Mouse (Mus musculus) neural tube, embryonic 15.5 days (tissue): ENCODE results near the gene Bglap2. TPM values are rescaled to one million over a fixed set of nuclear protein-coding genes. Genes with fewer than 3 reads are reported as not detected.
"Not testable (repeated sequence)": the region's sequence is repeated elsewhere in the genome, so short reads cannot be mapped to it uniquely, and the experiment has no call there.

Experiments
- ATAC-seq: fragments of 200-750 bp; cut with Nextera tagmentation; 2 replicates; pipeline ENCODE4 v1.8.0; 2017; ENCODE audit warnings: mild to moderate bottlenecking, moderate TSS enrichment, moderate library complexity; ENCODE audit not compliant: low FRiP score
- H3K27ac ChIP-seq: fragments of 300-500 bp; sonication (generic); replicated peaks from 2 replicates; pipeline ENCODE4 v1.5.1; 2015; ENCODE audit warnings: mild to moderate bottlenecking, inconsistent platforms
- H3K27me3 ChIP-seq: fragments of 300-500 bp; sonication (generic); replicated peaks from 2 replicates; pipeline ENCODE4 v1.6.1; 2015; ENCODE audit warnings: inconsistent platforms
- H3K36me3 ChIP-seq: fragments of 300-500 bp; sonication (generic); 2 replicates; pipeline ENCODE4 v1.6.1; 2015; ENCODE audit warnings: inconsistent platforms
- H3K4me1 ChIP-seq: fragments of 300-500 bp; sonication (generic); 2 replicates; pipeline ENCODE4 v1.6.1; 2015; ENCODE audit warnings: inconsistent platforms
- H3K4me2 ChIP-seq: fragments of 300-500 bp; sonication (generic); 2 replicates; pipeline ENCODE4 v1.6.1; 2015; ENCODE audit warnings: inconsistent platforms, mild to moderate bottlenecking, moderate library complexity
- H3K4me3 ChIP-seq: fragments of 300-500 bp; sonication (generic); replicated peaks from 2 replicates; pipeline ENCODE4 v1.5.1; 2015; ENCODE audit warnings: mild to moderate bottlenecking, inconsistent platforms
- H3K9ac ChIP-seq: fragments of 300-500 bp; sonication (generic); replicated peaks from 2 replicates; pipeline ENCODE4 v1.6.1; 2015; ENCODE audit warnings: mild to moderate bottlenecking, inconsistent platforms
- H3K9me3 ChIP-seq: fragments of 300-500 bp; sonication (generic); replicated peaks from 2 replicates; pipeline ENCODE4 v1.6.1; 2016; ENCODE audit warnings: inconsistent platforms
- WGBS: fragments of 180-500 bp; shearing (Covaris S2); methylation state at CpG from one replicate; pipeline ENCODE4 v1.1.7; 2015; ENCODE audit warnings: mixed read lengths; 5-methylcytosine and 5-hydroxymethylcytosine counted together
- polyA plus RNA-seq: library from polyadenylated mRNA; unstranded; fragments of >200 nt; fragmentation: Nextera tagmentation; extraction: Ambion mirVana; gene quantifications from 2 replicates; pipeline ENCODE4 v1.2.1, GENCODE M21; 2015

The Bglap2 gene
- polyA plus RNA-seq, 1 experiment from 2014 or later: not detected

DNA sequence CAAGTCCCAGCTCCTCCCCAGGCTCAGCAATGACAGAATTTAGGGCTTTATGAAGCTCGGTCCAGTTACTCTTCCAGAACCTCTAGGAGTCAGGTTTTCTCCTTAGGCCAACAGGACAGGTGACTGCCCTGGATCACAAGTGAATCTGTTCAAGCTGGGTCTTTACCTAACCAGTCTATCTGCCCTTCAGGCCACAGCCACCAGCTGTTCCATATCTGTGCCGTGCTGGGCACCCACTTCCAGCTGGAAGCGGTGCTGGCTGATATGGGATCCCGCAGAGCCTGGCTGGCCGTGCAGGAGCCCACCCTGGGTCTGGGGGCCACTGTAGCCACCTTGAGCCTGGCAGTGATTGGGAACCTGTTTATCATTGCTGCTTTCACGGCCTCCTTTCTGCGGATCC is 3.9 kb upstream of the Bglap2 start:
- not testable (repeated sequence) for H3K4me3 ChIP-seq, H3K27ac ChIP-seq, H3K36me3 ChIP-seq, H3K4me1 ChIP-seq, H3K27me3 ChIP-seq, H3K9ac ChIP-seq, H3K9me3 ChIP-seq
- 27% methylated on average over 3 of the region's 7 CpGs for WGBS
- peak; percentile 53 for ATAC-seq
- peak overlapping the region; percentile 54 for H3K4me2 ChIP-seq

DNA sequence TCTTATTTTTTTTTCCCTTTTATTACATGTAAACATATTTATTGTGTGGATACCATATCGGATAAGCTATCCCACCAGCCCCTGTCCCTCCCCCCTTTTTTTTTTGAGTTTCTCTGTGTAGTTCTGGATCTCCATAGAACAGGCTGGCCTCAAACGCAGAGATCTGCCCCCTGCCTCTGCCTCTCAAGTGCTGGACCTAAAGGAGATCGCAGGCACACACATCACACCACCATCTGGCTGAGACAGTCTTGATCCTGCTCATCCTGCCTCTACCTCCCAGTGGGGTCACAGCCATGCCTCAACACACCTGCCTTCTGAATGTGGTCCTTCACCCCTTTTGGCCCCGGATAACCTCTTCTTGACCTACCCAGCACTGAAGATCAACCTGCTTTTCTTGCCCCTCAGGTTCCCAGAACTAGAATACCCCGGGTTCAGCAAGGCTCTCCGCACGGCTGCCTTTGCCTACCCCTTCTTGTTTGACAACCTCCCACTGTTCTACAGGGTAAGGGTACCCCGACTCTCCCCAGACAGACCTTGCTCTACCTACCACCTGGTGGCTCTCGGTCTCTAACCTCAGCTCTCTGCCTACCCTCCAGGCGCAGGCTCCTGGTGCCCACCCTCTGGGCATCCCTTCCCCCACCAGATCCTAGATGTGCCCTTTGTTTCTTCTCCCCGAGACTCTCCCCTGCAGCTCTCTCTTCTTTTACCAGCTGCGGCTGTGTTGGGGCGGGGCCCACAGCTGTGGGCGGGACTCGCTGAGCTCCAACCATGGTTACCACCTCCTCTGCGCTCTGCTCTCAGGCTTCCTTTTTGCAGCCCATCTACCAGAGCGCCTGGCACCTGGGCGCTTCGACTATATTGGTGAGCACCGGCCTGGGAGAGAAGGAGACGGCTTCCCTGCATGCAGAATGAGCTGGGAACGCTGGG is 3.2 kb upstream of the Bglap2 start:
- H3K4me2 ChIP-seq: peak overlapping the region; percentile 54
- not testable (repeated sequence) for H3K4me1 ChIP-seq, H3K9ac ChIP-seq, H3K9me3 ChIP-seq, H3K27me3 ChIP-seq, H3K36me3 ChIP-seq
- ATAC-seq: peak; percentile 92
- 4% methylated on average over 19 of the region's 22 CpGs for WGBS
- peak overlapping the region; percentile 25 for H3K4me3 ChIP-seq
- H3K27ac ChIP-seq: peak overlapping the region; percentile 63

DNA sequence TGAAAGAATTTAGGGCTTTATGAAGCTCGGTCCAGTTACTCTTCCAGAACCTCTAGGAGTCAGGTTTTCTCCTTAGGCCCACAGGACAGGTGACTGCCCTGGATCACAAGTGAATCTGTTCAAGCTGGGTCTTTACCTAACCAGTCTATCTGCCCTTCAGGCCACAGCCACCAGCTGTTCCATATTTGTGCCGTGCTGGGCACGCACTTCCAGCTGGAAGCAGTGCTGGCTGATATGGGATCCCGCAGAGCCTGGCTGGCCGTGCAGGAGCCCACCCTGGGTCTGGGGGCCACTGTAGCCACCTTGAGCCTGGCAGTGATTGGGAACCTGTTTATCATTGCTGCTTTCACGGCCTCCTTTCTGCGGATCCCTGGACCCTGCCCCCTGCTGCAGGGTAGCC is 1.9 kb downstream of the Bglap2 start:
- not testable (repeated sequence) for H3K36me3 ChIP-seq, H3K9ac ChIP-seq, H3K4me3 ChIP-seq, H3K27me3 ChIP-seq, H3K4me1 ChIP-seq, H3K9me3 ChIP-seq
- peak; percentile 37; the same call in 1 of the 2 replicates for ATAC-seq
- Histone ChIP-seq H3K4me2 (peak overlapping the region; percentile 46), H3K27ac (peak overlapping the region; percentile 61; the same call in 1 of the 2 replicates)
- WGBS: 24% methylated on average over 7 of the region's 7 CpGs

DNA sequence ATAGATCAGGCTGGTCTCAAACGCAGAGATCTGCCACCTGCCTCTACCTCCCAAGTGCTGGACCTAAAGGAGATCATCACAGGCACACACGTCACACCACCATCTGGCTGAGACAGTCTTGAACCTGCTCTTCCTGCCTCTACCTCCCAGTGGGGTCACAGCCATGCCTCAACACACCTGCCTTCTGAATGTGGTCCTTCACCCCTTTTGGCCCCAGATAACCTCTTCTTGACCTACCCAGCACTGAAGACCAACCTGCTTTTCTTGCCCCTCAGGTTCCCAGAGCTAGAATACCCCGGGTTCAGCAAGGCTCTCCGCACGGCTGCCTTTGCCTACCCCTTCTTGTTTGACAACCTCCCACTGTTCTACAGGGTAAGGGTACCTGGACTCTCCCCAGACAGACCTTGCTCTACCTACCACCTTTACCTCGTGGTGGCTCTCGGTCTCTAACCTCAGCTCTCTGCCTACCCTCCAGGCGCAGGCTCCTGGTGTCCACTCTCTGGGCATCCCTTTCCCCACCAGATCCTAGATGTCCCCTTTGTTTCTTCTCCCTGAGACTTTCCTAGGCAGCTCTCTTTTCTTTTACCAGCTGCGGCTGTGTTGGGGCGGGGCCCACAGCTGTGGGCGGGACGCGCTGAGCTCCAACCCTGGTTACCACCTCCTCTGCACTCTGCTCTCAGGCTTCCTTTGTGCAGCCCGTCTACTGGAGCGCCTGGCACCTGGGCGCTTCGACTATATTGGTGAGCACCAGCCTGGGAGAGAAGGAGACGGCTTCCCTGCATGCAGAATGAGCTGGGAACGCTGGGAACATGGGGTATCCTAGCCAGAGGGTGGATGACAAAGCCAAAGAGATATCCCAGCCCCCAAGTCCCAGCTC is 2.5 kb downstream of the Bglap2 start:
- peak overlapping the region; percentile 61; the same call in 1 of the 2 replicates for H3K27ac ChIP-seq
- H3K27me3 ChIP-seq, H3K4me3 ChIP-seq, H3K9me3 ChIP-seq, H3K36me3 ChIP-seq, H3K4me1 ChIP-seq, H3K9ac ChIP-seq: not testable (repeated sequence)
- ATAC-seq: peak; percentile 91
- H3K4me2 ChIP-seq: peak overlapping the region; percentile 46
- whole genome bisulfite sequencing: 11% methylated on average over 19 of the region's 19 CpGs

DNA sequence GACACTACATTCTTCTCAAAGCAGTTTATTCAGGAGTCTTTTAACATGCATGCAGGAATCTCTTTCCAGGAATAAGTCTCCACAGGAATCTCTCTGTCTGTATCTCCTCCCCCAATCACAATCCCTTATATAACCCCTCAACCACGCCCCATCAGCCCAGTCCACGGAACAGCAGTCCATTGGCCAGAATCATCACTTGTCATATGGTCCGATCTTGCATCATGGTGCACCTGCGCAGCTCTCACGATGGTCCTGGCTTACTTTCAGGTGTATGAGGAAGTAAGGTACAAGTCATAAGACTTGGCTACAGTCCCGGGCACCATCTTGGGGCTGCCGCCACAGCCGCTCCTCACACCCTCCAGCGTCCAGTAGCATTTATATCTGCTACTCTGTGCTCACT is 5.9 kb downstream of the Bglap2 start, which contains the start of gene Bglap3:
TSS of gene Bglap3 (minus strand) at position 101 of the 400 bp plus-strand sequence.
- 96% methylated on average over 9 of the region's 9 CpGs for WGBS
- H3K27ac ChIP-seq, H3K4me2 ChIP-seq, H3K4me3 ChIP-seq, H3K27me3 ChIP-seq, ATAC-seq, H3K36me3 ChIP-seq, H3K9ac ChIP-seq, H3K4me1 ChIP-seq, H3K9me3 ChIP-seq: not testable (repeated sequence)

DNA sequence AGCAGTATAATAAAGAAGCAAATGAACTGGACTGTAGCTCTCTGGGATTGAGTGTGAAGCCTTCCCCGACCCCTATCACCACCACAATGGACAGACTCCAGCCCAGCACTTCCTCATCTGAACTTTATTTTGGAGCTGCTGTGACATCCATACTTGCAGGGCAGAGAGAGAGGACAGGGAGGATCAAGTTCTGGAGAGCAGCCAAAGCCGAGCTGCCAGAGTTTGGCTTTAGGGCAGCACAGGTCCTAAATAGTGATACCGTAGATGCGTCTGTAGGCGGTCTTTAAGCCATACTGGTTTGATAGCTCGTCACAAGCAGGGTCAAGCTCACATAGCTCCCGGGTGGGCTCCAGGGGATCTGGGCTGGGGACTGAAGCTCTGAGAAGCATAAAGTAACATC is 10.0 kb downstream of the Bglap2 start:
- H3K4me3 ChIP-seq, H3K4me1 ChIP-seq, H3K4me2 ChIP-seq, H3K36me3 ChIP-seq, ATAC-seq, H3K9me3 ChIP-seq, H3K27ac ChIP-seq, H3K9ac ChIP-seq: not testable (repeated sequence)
- 89% methylated on average over 7 of the region's 7 CpGs for WGBS
- H3K27me3 ChIP-seq: peaks cover 18% of the 10 kb centered on the region

DNA sequence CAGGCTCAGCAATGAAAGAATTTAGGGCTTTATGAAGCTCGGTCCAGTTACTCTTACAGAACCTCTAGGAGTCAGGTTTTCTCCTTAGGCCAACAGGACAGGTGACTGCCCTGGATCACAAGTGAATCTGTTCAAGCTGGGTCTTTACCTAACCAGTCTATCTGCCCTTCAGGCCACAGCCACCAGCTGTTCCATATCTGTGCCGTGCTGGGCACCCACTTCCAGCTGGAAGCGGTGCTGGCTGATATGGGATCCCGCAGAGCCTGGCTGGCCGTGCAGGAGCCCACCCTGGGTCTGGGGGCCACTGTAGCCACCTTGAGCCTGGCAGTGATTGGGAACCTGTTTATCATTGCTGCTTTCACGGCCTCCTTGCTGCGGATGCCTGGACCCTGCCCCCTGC is 11.0 kb downstream of the Bglap2 start:
- ATAC-seq: 0 out of 2 replicates have a peak, but pooled peaks have one; percentile 22
- 37% methylated on average over 3 of the region's 7 CpGs for WGBS
- H3K4me3 ChIP-seq, H3K36me3 ChIP-seq, H3K9me3 ChIP-seq, H3K27ac ChIP-seq, H3K4me1 ChIP-seq, H3K4me2 ChIP-seq, H3K9ac ChIP-seq: not testable (repeated sequence)
- H3K27me3 ChIP-seq: peaks cover 18% of the 10 kb centered on the region

DNA sequence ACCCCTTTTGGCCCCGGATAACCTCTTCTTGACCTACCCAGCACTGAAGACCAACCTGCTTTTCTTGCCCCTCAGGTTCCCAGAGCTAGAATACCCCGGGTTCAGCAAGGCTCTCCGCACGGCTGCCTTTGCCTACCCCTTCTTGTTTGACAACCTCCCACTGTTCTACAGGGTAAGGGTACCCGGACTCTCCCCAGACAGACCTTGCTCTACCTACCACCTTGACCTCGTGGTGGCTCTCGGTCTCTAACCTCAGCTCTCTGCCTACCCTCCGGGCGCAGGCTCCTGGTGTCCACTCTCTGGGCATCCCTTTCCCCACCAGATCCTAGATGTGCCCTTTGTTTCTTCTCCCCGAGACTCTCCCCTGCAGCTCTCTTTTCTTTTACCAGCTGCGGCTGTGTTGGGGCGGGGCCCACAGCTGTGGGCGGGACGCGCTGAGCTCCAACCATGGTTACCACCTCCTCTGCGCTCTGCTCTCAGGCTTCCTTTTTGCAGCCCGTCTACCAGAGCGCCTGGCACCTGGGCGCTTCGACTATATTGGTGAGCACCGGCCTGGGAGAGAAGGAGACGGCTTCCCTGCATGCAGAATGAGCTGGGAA is 11.6 kb downstream of the Bglap2 start:
- H3K27me3 ChIP-seq: peaks cover 18% of the 10 kb centered on the region
- H3K4me3 ChIP-seq: peak overlapping the region; percentile 32
- 4% methylated on average over 21 of the region's 22 CpGs for WGBS
- peak overlapping the region; percentile 66; the same call in 1 of the 2 replicates for H3K27ac ChIP-seq
- H3K36me3 ChIP-seq: peaks cover 10% of the 10 kb centered on the region
- not testable (repeated sequence) for H3K4me1 ChIP-seq, H3K9me3 ChIP-seq, H3K9ac ChIP-seq
- peak; percentile 90 for ATAC-seq
- H3K4me2 ChIP-seq: peak overlapping the region; percentile 49

DNA sequence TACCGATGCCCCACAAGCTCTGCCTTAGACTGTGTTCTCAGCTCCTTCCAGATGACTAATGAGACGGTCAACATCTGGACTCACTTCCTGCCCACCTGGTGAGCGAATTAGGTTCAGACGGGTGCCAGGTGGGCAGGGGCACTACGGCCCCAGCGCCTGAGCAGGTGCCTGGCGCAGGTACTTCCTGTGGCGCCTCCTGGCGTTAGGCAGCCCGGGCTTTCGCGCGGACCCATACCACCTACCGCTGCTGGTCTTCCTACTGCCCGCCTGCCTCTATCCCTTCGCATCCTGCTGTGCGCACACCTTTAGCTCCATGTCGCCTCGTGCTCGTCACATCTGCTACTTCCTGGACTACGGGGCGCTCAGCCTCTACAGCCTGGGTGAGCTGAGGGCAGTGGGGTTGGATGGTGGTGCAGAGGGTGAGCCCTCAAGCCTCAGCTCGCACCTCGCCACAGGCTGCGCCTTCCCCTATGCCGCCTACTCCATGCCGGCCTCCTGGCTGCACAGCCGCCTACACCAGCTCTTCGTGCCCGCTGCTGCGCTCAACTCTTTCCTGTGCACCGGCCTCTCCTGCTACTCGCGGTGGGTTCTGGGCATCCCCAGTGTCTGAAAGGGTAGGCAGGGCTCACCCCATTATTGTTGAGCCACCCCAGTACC is 12.7 kb downstream of the Bglap2 start:
- peak overlapping the region; percentile 49; the same call in 1 of the 2 replicates for H3K4me2 ChIP-seq

DNA sequence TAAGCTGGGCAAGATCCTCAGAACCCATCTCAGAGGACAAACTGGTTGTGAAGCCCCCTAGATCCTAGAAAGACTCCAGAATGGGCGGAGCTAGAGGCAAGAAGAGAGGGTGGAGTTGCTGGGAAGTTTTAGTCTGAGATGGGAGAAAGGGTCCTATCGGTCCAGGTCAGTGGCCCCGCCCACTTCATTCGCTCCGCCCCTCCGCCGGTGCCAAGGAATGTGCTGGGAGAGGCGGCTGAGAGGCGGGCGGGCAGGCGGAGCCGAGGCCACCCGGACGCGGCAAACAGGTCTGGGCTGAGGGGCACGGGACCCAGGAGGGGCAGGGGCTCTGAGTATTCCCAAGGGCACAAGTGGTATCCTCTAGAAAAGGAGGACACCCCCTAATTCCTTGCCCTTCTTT is 14.2 kb downstream of the Bglap2 start, which contains the start of gene Paqr6:
TSS of gene Paqr6 (plus strand) at position 248 of the 400 bp plus-strand sequence.
- Histone ChIP-seq H3K9ac (no peak within 1 kb of the TSS), H3K36me3 (peaks cover 35% of the 10 kb centered on the region), H3K4me1 (0 out of 2 replicates have a peak, but pooled peaks cover 5% of the 10 kb centered on the region), H3K4me2 (peak within 1 kb of the TSS; percentile 4), H3K9me3 (no peaks in the 10 kb centered on the region), H3K27me3 (peaks cover 18% of the 10 kb centered on the region), H3K27ac (no peak within 1 kb of the TSS), H3K4me3 (no peak within 1 kb of the TSS)
- WGBS: 2% methylated on average over 16 of the region's 16 CpGs
- ATAC-seq: no peak

More for the DNA sequence above, 12.7 kb downstream of the Bglap2 start:
- no peak for ATAC-seq
- Histone ChIP-seq H3K36me3 (peaks cover 20% of the 10 kb centered on the region), H3K9me3 (0 out of 2 replicates have a peak, but pooled peaks cover 4% of the 10 kb centered on the region), H3K27me3 (peaks cover 18% of the 10 kb centered on the region), H3K9ac (no peak overlapping the region), H3K27ac (no peak overlapping the region), H3K4me3 (no peak overlapping the region), H3K4me1 (0 out of 2 replicates have a peak, but pooled peaks cover 5% of the 10 kb centered on the region)
- 39% methylated on average over 34 of the region's 34 CpGs for WGBS

DNA sequence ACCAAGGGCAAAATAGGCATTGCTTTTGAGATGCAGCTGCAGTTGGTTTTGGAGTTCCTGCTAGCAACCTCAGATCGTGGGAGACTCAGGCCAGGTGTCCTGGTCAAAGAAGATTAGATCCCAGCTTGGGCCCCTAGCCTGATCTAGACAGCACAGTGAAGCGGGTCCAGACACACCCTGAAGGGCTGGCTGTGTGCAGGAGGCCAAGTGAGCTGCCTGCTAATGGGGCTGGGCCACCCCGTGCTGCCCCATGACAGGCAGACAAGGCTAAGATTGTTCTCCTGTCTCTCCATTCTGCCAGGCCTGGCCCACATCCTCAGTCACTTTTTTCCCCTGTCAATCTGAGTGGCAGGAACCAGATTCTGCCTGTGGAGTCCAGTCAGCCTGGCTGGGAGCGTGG is 14.8 kb downstream of the Bglap2 start:
- ATAC-seq: no peak

More for the DNA sequence above, 14.8 kb downstream of the Bglap2 start:
- Histone ChIP-seq H3K27ac (no peak overlapping the region), H3K4me2 (no peak overlapping the region), H3K4me3 (no peak overlapping the region), H3K9me3 (no peaks in the 10 kb centered on the region), H3K9ac (no peak overlapping the region), H3K27me3 (peaks cover 18% of the 10 kb centered on the region), H3K36me3 (peaks cover 42% of the 10 kb centered on the region), H3K4me1 (0 out of 2 replicates have a peak, but pooled peaks cover 5% of the 10 kb centered on the region)
- 61% methylated on average over 4 of the region's 4 CpGs for WGBS
